Mouse (Mus musculus) heart, postnatal 0 days (tissue): Measurements from ENCODE around the gene Srpx2. TPM values are rescaled to one million over a fixed set of nuclear protein-coding genes. Genes with fewer than 3 reads are reported as not detected.

Source experiments
- ATAC-seq: fragments of 200-750 bp; cut with Nextera tagmentation; 2 replicates; pipeline ENCODE4 v1.8.0; 2017; ENCODE audit warnings: low read depth, moderate number of reproducible peaks, moderate library complexity; ENCODE audit not compliant: insufficient read depth
- DNase-seq: peaks from one replicate; pipeline ENCODE4 v3.0.0-alpha.2; 2016; ENCODE audit warnings: low spot score
- H3K27ac ChIP-seq: fragments of 300-500 bp; sonication (generic); 2 replicates; pipeline ENCODE4 v1.5.1; 2014; ENCODE audit warnings: low read depth, mild to moderate bottlenecking
- H3K27me3 ChIP-seq: fragments of 300-500 bp; sonication (generic); 2 replicates; pipeline ENCODE4 v1.6.1; 2014; ENCODE audit warnings: low read length, mixed read lengths; ENCODE audit not compliant: control insufficient read depth, insufficient read depth
- H3K36me3 ChIP-seq: fragments of 300-500 bp; sonication (generic); replicated peaks from 2 replicates; pipeline ENCODE4 v1.6.1; 2014; ENCODE audit warnings: low read length, mixed read lengths; ENCODE audit not compliant: control insufficient read depth, insufficient read depth
- H3K4me1 ChIP-seq: fragments of 300-500 bp; sonication (generic); 2 replicates; pipeline ENCODE4 v1.6.1; 2014; ENCODE audit warnings: antibody characterized with exemption; ENCODE audit not compliant: control insufficient read depth, insufficient read depth
- H3K4me2 ChIP-seq: fragments of 300-500 bp; sonication (generic); 2 replicates; pipeline ENCODE4 v1.6.1; 2014; ENCODE audit warnings: low read depth, mild to moderate bottlenecking, low read length, moderate library complexity
- H3K4me3 ChIP-seq: fragments of 300-500 bp; sonication (generic); 2 replicates; pipeline ENCODE4 v1.5.1; 2014; ENCODE audit warnings: low read depth, low read length
- H3K9ac ChIP-seq: fragments of 300-500 bp; sonication (generic); replicated peaks from 2 replicates; pipeline ENCODE4 v1.6.1; 2014; ENCODE audit warnings: low read depth, low read length, mixed read lengths
- H3K9me3 ChIP-seq: fragments of 300-500 bp; sonication (generic); replicated peaks from 2 replicates; pipeline ENCODE4 v1.6.1; 2016; ENCODE audit warnings: low read length; ENCODE audit not compliant: control insufficient read depth
- CTCF ChIP-seq: IDR thresholded peaks from 2 replicates; pipeline ENCODE4 v1.5.1; 2016; ENCODE audit warnings: antibody characterized with exemption, control low read depth, low read depth
- EP300 ChIP-seq: IDR thresholded peaks from 2 replicates; pipeline ENCODE4 v1.6.1; 2016; ENCODE audit warnings: antibody characterized with exemption, low read depth
- WGBS: fragments of 180-500 bp; shearing (Covaris S2); extraction: QIAGEN DNeasy Blood & Tissue Kit; methylation state at CpG from one replicate; pipeline ENCODE4 v1.1.7; 2014; 5-methylcytosine and 5-hydroxymethylcytosine counted together
- polyA plus RNA-seq: library from polyadenylated mRNA; unstranded; fragments of >200 nt; fragmentation: Nextera tagmentation; extraction: Ambion mirVana; gene quantifications from 2 replicates; pipeline ENCODE4 v1.2.1, GENCODE M21; 2015
- total RNA-seq: library from RNA; depleted of rRNA; stranded (reverse); fragments of >200 nt; gene quantifications from 2 replicates; pipeline ENCODE4 v1.2.3, GENCODE M21; 2014; ENCODE audit warnings: low replicate concordance; rRNA removed

Srpx2 gene
- total and polyA plus RNA-seq, 2 experiments from 2014 or later: 8.5 to 8.9 TPM

DNA sequence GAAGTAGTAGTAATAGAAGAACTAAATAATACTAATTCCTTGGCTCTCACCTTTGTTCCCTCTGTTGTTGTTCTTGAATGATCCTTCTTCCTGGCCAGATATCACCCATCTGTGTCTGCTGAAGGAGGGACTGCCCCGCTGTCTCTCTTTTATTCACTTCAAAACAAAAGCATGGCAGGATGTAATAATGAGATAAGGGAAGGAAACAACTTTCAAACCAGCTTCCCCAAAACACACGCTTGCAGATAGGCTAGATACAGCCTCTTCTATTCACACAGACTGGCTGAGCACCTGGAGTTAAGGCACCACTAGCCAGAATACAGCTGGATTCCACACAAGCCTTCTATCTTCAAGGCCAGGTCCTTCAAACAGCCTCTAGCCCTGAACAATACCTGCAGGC is 52.4 kb downstream of the Srpx2 start:
- 59% methylated on average over 2 of the region's 2 CpGs for WGBS

GRCm38 (mm10) chrX:133964615-133965014 is 56.4 kb downstream of the Srpx2 start:
- DNase-seq (no peak), ATAC-seq (no peak)
- Histone ChIP-seq H3K27me3 (no peaks in the 10 kb centered on the region), H3K9me3 (no peaks in the 10 kb centered on the region), H3K36me3 (no peaks in the 10 kb centered on the region), H3K4me2 (no peak overlapping the region), H3K4me3 (no peak overlapping the region), H3K9ac (no peak overlapping the region), H3K4me1 (no peaks in the 10 kb centered on the region), H3K27ac (no peak overlapping the region)
- WGBS: 62% methylated on average over 2 of the region's 2 CpGs
- TF ChIP-seq EP300 (no peak), CTCF (no peak)

More for the DNA sequence above, 52.4 kb downstream of the Srpx2 start:
- no peaks in the 10 kb centered on the region for H3K36me3 ChIP-seq
- no peaks in the 10 kb centered on the region for H3K9me3 ChIP-seq
- H3K27ac ChIP-seq: no peak overlapping the region
- H3K9ac ChIP-seq: no peak overlapping the region
- no peak overlapping the region for H3K4me3 ChIP-seq
- no peak overlapping the region for H3K4me2 ChIP-seq
- no peaks in the 10 kb centered on the region for H3K27me3 ChIP-seq
- H3K4me1 ChIP-seq: no peaks in the 10 kb centered on the region
- ATAC-seq (no peak), DNase-seq (no peak)
- TF ChIP-seq CTCF (no peak), EP300 (no peak)

DNA sequence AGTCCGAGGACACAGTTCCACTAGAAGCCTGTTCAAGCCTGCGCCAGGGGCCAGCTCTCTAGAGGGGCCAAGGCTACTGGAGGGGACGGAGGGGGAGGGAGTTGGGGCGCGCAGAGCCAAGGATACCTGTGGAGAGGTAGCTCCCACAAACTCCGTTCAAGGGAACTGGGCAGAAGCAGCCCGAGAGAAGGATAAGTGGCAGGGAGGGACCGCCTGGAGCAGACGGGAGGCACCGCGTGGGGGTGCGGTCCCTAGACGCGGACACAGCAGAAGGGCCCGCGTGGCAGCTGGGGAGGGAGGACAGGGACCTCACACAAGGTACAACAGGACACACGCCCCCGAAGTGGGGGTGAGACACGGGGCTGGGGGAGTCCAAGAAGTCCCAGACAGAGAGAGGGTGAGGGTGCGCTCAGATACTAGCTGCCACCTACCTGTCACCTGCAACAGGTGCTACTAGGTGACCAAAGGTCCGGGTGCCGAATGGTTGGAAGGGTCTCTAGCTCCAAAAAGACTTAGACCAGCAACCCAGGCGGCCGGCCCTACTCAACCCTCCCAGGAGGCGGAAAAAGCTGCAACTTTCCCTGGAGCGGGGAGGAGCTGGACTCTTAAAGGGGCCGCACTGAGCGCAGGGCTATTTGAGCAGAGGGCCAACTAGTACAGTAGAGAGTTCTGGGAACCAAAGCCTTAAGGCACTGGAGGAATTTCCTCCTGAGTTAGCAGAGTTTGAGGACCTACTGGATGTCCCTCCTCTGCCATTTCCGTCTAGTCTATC is 73.2 kb downstream of the Srpx2 start, which contains the start of gene Sytl4:
Gene Sytl4 (minus strand): TSS at position 582 of the 772 bp plus-strand sequence.
- peak within 1 kb of the TSS; percentile 82 for H3K4me2 ChIP-seq
- ATAC-seq: no peak; the same call in 1 of the 2 replicates
- peak within 1 kb of the TSS; percentile 58 for H3K4me3 ChIP-seq
- 14% methylated on average over 28 of the region's 29 CpGs for WGBS
- H3K9me3 ChIP-seq: no peaks in the 10 kb centered on the region
- H3K36me3 ChIP-seq: no peaks in the 10 kb centered on the region
- 0 out of 2 replicates have a peak within 1 kb of the TSS, but pooled peaks have one; percentile 15 for H3K9ac ChIP-seq
- H3K27ac ChIP-seq: no peak within 1 kb of the TSS
- TF ChIP-seq CTCF (no peak), EP300 (no peak)
- DNase-seq: peak; percentile 13
- H3K4me1 ChIP-seq: no peaks in the 10 kb centered on the region
- no peaks in the 10 kb centered on the region for H3K27me3 ChIP-seq

Other genes starting within 250 kb of the Srpx2 start
- gene Pcdh19, start 219.4 kb upstream of the Srpx2 start, total RNA-seq: 4.3 and 4.7 TPM in 2 replicates
- gene Pcdh19, start 219.4 kb upstream of the Srpx2 start, polyA plus RNA-seq: 1.2 and 1.4 TPM in 2 replicates
- gene Tnmd, start 57.4 kb upstream of the Srpx2 start, total RNA-seq: 1.9 TPM in 1 of 2 replicates, not detected in the other
- 0.22 and 0.38 TPM in 2 replicates for gene Tnmd, start 57.4 kb upstream of the Srpx2 start, polyA plus RNA-seq
- 40.1 and 85.2 TPM in 2 replicates for gene Tspan6, start 10.0 kb upstream of the Srpx2 start, total RNA-seq
- 69.1 and 70.0 TPM in 2 replicates for gene Tspan6, start 10.0 kb upstream of the Srpx2 start, polyA plus RNA-seq
- gene Sytl4, start 73.4 kb downstream of the Srpx2 start, total RNA-seq: 0.08 and 1.8 TPM in 2 replicates
- gene Sytl4, start 73.4 kb downstream of the Srpx2 start, polyA plus RNA-seq: 1.1 and 1.2 TPM in 2 replicates
- 15.3 and 20.6 TPM in 2 replicates for gene Cstf2, start 150.8 kb downstream of the Srpx2 start, total RNA-seq
- gene Cstf2, start 150.8 kb downstream of the Srpx2 start, polyA plus RNA-seq: 11.0 and 12.3 TPM in 2 replicates